Mouse (Mus musculus): ENCODE data around the gene Skint1. TPM values are rescaled to one million over a fixed set of nuclear protein-coding genes. Genes with fewer than 3 reads are reported as not detected.

Skint1 gene
- polyA plus RNA-seq (2014; fragmentation: Illumina TruSeq; extraction: RNeasy Lipid Tissue Mini Kit (QIAGEN cat#74804); ENCODE audit: low read depth, low replicate concordance): not detected

DNA sequence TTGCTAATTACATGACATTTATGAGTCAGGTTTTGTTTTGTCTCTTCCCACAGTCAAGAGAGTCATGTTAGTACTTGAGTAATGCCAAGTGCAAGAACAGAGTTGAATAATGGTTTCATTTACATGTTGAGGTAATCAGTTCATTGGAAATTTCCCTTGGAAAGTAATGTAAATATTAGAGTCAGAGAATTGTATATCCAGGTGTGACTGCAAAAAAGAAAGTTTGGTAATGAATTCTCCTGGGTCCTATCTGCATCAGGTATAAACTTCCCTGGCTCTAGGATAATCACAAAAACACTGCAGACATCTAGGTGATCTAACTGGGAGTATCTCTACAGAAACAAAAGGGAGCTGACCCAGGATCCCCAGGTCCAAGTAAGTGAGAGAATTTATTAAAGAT, at the start of gene Skint1:
TSS of gene Skint1 (plus strand) at position 301 of the 400 bp plus-strand sequence.

DNA sequence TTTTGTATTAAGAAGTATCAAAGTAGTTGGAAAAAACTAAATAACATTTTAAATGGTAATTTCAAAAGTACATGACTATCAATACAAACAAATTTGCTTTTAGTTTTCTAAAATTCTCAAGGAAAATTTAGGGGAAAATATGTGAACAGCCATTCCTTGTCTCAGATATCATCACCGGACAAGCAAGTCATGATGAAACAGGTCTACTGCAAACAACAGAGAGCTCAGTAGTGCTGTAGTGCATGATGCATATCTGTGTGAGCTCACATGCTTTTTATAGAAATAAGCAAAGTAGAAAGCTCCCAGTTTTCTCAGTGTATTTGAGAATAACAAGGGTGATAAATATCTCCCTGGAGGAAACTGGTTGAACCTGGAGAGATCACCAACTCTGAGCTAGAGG, 33.4 kb upstream of the Skint1 start, which contains the start of gene Skint7:
TSS of gene Skint7 (plus strand) at position 301 of the 400 bp plus-strand sequence.

DNA sequence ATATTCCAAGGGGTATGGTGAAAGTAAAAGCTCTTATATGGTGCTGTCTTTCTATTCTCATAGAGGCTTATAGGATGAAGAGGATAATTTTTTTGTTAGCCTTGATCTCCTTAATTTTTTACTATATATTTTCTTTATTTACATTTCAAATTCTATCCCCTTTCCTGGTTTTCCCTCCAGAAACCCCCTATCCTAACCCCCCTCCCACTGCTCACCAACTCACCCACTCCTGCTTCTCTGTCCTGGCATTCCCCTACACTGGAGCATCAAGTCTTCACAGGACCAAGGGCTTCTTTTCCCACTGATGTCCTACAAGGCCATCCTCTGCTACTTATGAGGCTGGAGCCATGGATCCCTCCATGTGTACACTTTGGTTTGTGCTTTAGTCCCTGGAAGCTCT, 65.6 kb downstream of the Skint1 start, which contains the start of gene Skint4:
TSS of gene Skint4 (plus strand) at position 301 of the 400 bp plus-strand sequence.

Other genes with a start within 250 kb of the Skint1 start
- 26.5 TPM for gene Slc5a9, start 103.4 kb upstream of the Skint1 start, polyA plus RNA-seq (2014; fragmentation: Illumina TruSeq; extraction: RNeasy Lipid Tissue Mini Kit (QIAGEN cat#74804); ENCODE audit: low read depth, low replicate concordance)
- gene Skint8, start 86.9 kb upstream of the Skint1 start, polyA plus RNA-seq (2014; fragmentation: Illumina TruSeq; extraction: RNeasy Lipid Tissue Mini Kit (QIAGEN cat#74804); ENCODE audit: low read depth, low replicate concordance): not detected
- gene Skint7, start 33.3 kb upstream of the Skint1 start, polyA plus RNA-seq (2014; fragmentation: Illumina TruSeq; extraction: RNeasy Lipid Tissue Mini Kit (QIAGEN cat#74804); ENCODE audit: low read depth, low replicate concordance): not detected
- not detected for gene Skint4, start 65.7 kb downstream of the Skint1 start, polyA plus RNA-seq (2014; fragmentation: Illumina TruSeq; extraction: RNeasy Lipid Tissue Mini Kit (QIAGEN cat#74804); ENCODE audit: low read depth, low replicate concordance)
- 0.77 TPM for gene Skint3, start 226.0 kb downstream of the Skint1 start, polyA plus RNA-seq (2014; fragmentation: Illumina TruSeq; extraction: RNeasy Lipid Tissue Mini Kit (QIAGEN cat#74804); ENCODE audit: low read depth, low replicate concordance)

Data from kidney, adult 10 weeks (tissue).